Mouse (Mus musculus): ENCODE measurements around the gene Selenom. TPM values are rescaled to one million over a fixed set of nuclear protein-coding genes. Genes with fewer than 3 reads are reported as not detected.

The Selenom gene
- 6.2 TPM for polyA plus RNA-seq (2017; shearing (Covaris generic))

DNA sequence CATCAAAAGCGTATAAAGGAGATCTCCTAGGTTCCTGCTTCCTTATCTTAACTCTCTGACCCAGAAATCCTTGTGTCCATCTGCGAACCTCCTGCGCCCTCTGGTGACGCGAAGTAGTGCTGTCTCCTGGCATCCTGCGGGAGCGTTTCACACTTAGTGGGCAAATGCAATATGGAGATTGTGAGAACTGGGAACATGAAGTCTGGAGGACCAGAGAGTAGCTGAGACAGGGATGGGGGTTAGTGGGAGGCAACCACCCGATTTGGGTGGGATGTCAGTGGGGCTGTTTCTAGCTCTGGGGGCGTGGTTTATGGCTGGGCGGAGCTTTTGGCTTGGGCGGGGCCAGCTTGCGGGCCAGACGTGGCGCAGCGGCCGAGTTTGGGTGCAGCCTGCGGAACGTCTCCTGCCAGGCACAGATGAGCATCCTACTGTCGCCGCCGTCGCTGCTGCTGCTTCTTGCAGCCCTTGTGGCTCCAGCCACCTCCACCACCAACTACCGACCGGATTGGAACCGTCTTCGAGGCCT is at the start of gene Selenom:
Selenom (plus strand) TSS at position 156 of the 526 bp plus-strand sequence.

DNA sequence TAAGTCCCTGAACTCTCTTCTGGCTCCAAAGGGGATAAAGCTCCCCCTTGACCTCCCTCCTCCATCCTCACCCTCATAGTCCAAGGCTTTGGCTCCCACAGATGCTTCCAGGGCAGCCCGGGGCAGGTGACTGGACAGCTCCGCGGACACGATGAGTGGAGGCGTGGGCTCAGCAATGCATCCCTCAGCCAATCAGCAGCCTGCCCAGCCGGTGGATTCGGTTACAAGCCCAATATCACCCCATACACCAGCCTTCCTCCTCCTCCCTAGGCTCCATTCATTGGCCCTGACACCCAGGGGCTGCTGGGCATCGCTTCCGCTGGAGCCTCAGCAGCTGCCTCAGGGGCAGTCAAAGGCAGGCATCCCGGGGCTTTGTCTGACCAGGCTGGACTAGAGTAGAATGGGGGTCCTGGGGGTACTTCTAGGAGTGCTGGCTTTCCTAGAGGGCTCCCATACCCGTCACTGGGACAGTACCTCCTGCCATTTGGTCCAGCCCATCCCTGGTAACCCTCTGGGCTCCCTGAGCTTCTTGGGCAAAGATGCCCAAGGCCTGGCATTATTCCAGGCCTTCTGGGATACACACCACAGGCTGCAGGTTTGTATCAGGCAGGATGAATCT is 26.4 kb upstream of the Selenom start, which contains the start of gene Pla2g3:
Pla2g3 (plus strand) TSS at position 333 of the 619 bp plus-strand sequence.

DNA sequence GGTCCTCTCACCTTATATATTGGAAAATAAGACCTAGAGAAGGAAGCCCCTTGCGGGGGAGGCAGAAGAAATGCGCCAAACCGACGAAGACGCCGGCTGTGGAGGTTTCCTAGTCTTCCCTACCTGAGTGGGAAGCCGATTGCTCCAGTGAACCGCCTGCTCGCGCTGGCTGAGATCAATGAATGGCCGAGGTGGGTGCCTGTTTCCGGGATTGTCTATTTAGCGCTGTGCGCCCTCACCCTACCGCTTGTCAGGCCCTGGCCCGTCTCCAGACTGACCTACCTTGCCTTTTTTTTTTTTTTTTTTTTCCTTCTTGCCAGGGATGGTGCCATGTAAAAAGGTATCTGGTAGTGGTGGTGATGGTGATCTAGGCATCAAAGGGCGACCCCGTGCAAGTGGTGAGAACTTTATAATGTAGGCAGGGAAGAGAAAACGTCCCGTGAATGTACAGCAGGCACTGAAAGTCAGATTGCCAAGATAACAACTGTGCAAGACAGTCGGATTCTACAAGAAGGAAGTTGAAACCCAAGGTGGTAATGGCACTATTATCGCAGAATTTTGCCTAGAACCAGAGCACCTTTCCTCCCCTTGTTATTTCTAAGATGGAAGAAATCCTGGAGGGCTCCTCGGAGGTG is 26.1 kb downstream of the Selenom start, which contains the start of gene Smtn:
Smtn (minus strand) TSS at position 162 of the 635 bp plus-strand sequence.

Other genes with a start within 250 kb of the Selenom start
- 181 TPM for gene Drg1, start 248.3 kb upstream of the Selenom start, polyA plus RNA-seq (2017; shearing (Covaris generic))
- 19.2 TPM for gene Patz1, start 225.8 kb upstream of the Selenom start, polyA plus RNA-seq (2017; shearing (Covaris generic))
- gene Pik3ip1, start 184.3 kb upstream of the Selenom start, polyA plus RNA-seq (2017; shearing (Covaris generic)) = 81.8 TPM
- gene Limk2, start 105.5 kb upstream of the Selenom start, polyA plus RNA-seq (2017; shearing (Covaris generic)) = 108 TPM
- gene Rnf185, start 62.3 kb upstream of the Selenom start, polyA plus RNA-seq (2017; shearing (Covaris generic)) = 26.1 TPM
- gene Pla2g3, start 26.4 kb upstream of the Selenom start, polyA plus RNA-seq (2017; shearing (Covaris generic)) = 0.10 TPM
- gene Inpp5j, start 9.9 kb upstream of the Selenom start, polyA plus RNA-seq (2017; shearing (Covaris generic)) = not detected
- gene Smtn, start 25.9 kb downstream of the Selenom start, polyA plus RNA-seq (2017; shearing (Covaris generic)) = 2.4 TPM
- 10.7 TPM for gene Morc2a, start 134.5 kb downstream of the Selenom start, polyA plus RNA-seq (2017; shearing (Covaris generic))